In the genomic region with DNA sequence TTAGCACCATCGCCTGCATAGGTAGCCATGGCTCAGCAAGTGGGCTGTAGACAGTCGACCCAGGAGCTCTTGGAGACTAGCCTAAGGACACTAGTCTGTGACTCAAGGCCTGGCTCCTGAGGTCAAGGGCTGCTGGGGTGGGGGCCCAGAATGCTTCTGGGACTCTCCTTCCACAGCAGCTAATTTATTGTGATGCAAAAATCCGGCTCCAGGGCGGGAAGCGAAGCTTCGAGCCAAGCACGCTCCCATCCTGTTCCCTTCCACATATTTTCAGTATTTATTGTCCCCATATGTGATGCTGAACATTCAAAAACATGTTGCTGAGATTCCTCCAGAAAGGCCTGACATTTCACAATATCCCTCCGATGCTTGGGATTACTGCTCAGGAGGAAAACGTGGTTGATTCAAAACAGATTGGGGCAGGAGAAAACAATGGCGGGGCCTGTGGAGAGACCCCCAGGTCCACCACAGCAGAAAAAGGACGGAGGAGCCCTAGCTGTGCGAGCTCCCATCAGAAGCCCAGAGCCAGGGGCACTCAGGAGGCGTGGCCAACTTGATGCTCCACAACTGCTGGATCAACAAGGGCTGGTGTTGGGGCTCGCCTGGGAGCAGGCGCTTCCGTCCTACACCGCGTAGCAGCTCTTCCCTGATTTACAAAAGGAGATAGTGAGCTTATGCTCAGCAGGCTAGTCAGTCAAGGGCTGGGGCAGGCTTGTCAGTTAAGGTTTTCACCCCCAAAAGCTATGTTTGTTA, we compare ENCODE assay signal across 9 mouse cellular contexts.
DNase-seq lines count a peak whose midpoint lies in the region; ATAC-seq and TF ChIP-seq lines count a peak whose summit lies in the region.
"Had no signal": no experiment of that assay in that cellular context is flagged by ENCODE, and none has a peak within 500 bp of the region (broad histone marks: within the 10 kb centered on the region; RNA-seq: fewer than 3 reads in every experiment).

No protein-coding gene starts in this region.

- H3K9me3 ChIP-seq in kidney, embryonic 14.5 days (ENCODE audit: control insufficient read depth, low read length) = no peaks in the 10 kb centered on the region
- H3K9me3 ChIP-seq in forebrain, embryonic 15.5 days = no peaks in the 10 kb centered on the region
- H3K9me3 ChIP-seq in midbrain, embryonic 11.5 days (ENCODE audit: control insufficient read depth, low read length) = no peaks in the 10 kb centered on the region; the same call in 1 of the 2 replicates

- H3K4me1 ChIP-seq in kidney, embryonic 14.5 days (ENCODE audit: control insufficient read depth, insufficient read depth, low read length) = no peaks in the 10 kb centered on the region
- peaks cover 6% of the 10 kb centered on the region for H3K4me1 ChIP-seq in forebrain, embryonic 15.5 days
- peaks cover 3% of the 10 kb centered on the region; the same call in 1 of the 2 replicates for H3K4me1 ChIP-seq in midbrain, embryonic 11.5 days (ENCODE audit: control insufficient read depth, insufficient read depth, low read length)

- DNase-seq in kidney, adult 9 months = no peak
- peak; percentile 42 for DNase-seq in brain, embryonic 14.5 days (ENCODE audit: low read depth)
- DNase-seq in midbrain, embryonic 11.5 days (ENCODE audit: low spot score, missing footprints) = peak; percentile 90
- DNase-seq in right cerebral cortex, postnatal 10 days (ENCODE audit: low spot score in 2 of 2) = no peak
- DNase-seq in urinary bladder, postnatal 10 days (ENCODE audit: low spot score) = no peak
- no peak for DNase-seq in lung, postnatal 25 days (ENCODE audit: low spot score)
- DNase-seq: thymus, adult 2 months had no signal

- H3K4me3 ChIP-seq in kidney, embryonic 14.5 days (ENCODE audit: low read length) = no peak overlapping the region
- H3K4me3 ChIP-seq in forebrain, embryonic 15.5 days = no peak overlapping the region
- H3K4me3 ChIP-seq in midbrain, embryonic 11.5 days (ENCODE audit: low read depth, low read length) = no peak overlapping the region

- H3K36me3 ChIP-seq in kidney, embryonic 14.5 days (ENCODE audit: control insufficient read depth, insufficient read depth, low read length) = no peaks in the 10 kb centered on the region
- no peaks in the 10 kb centered on the region for H3K36me3 ChIP-seq in forebrain, embryonic 15.5 days
- no peaks in the 10 kb centered on the region for H3K36me3 ChIP-seq in midbrain, embryonic 11.5 days (ENCODE audit: control insufficient read depth, insufficient read depth, low read length)

- no peaks in the 10 kb centered on the region; the same call in 1 of the 2 replicates for H3K27me3 ChIP-seq in kidney, embryonic 14.5 days (ENCODE audit: control insufficient read depth, insufficient read depth, low read length)
- H3K27me3 ChIP-seq in forebrain, embryonic 15.5 days = no peaks in the 10 kb centered on the region
- H3K27me3 ChIP-seq in midbrain, embryonic 11.5 days (ENCODE audit: control insufficient read depth, insufficient read depth, low read length) = no peaks in the 10 kb centered on the region

- 35% methylated on average over 18 of the region's 18 CpGs for WGBS in kidney, embryonic 14.5 days
- 21% methylated on average over 18 of the region's 18 CpGs for WGBS in forebrain, embryonic 15.5 days
- WGBS in midbrain, embryonic 11.5 days = 19% methylated on average over 18 of the region's 18 CpGs

- peak; percentile 50; the same call in 1 of the 2 replicates for ATAC-seq in kidney, embryonic 14.5 days (ENCODE audit: low FRiP score, low TSS enrichment)
- peak; percentile 55; the same call in 1 of the 2 replicates for ATAC-seq in forebrain, embryonic 15.5 days (replicated peaks)
- no peak for ATAC-seq in midbrain, embryonic 11.5 days (ENCODE audit: low FRiP score)

- TF ChIP-seq POLR2A in brain, embryonic 14.5 days (IDR thresholded peaks at IDR 0.05; ENCODE audit: borderline replicate concordance, extremely low read depth, insufficient read depth, insufficient read length, poor library complexity, severe bottlenecking) = no peak

- no peak overlapping the region for H3K9ac ChIP-seq in kidney, embryonic 14.5 days (ENCODE audit: low read depth, low read length)
- no peak overlapping the region for H3K9ac ChIP-seq in forebrain, embryonic 15.5 days (replicated peaks)
- H3K9ac ChIP-seq in midbrain, embryonic 11.5 days (ENCODE audit: low read length) = no peak overlapping the region

- TF ChIP-seq CTCF in brain, embryonic 14.5 days (IDR thresholded peaks at IDR 0.05; ENCODE audit: borderline replicate concordance, extremely low read depth, insufficient read depth, insufficient read length) = no peak

- H3K4me2 ChIP-seq in kidney, embryonic 14.5 days (replicated peaks; ENCODE audit: low read depth, low read length) = no peak overlapping the region
- no peak overlapping the region for H3K4me2 ChIP-seq in forebrain, embryonic 15.5 days (replicated peaks)
- H3K4me2 ChIP-seq in midbrain, embryonic 11.5 days = no peak overlapping the region

- no peak overlapping the region; the same call in 1 of the 2 replicates for H3K27ac ChIP-seq in kidney, embryonic 14.5 days (ENCODE audit: low read depth, low read length)
- no peak overlapping the region for H3K27ac ChIP-seq in forebrain, embryonic 15.5 days (replicated peaks)
- no peak overlapping the region for H3K27ac ChIP-seq in midbrain, embryonic 11.5 days (ENCODE audit: low read depth, low read length)

Comparison
In these comparisons a context has a peak if more than half of its experiments do, and no peak if none do; other contexts are left out.
1. DNase-seq: peak in brain, embryonic 14.5 days (single experiment) and midbrain, embryonic 11.5 days (single experiment); none in kidney, adult 9 months (single experiment), right cerebral cortex, postnatal 10 days (0 of 2), urinary bladder, postnatal 10 days (single experiment) and lung, postnatal 25 days (single experiment).